Mouse (Mus musculus): ENCODE results near the gene Irgq. TPM values are rescaled to one million over a fixed set of nuclear protein-coding genes. Genes with fewer than 3 reads are reported as not detected.

Irgq gene
- polyA plus RNA-seq, 1 experiment from 2014 or later = 19.2 TPM

DNA sequence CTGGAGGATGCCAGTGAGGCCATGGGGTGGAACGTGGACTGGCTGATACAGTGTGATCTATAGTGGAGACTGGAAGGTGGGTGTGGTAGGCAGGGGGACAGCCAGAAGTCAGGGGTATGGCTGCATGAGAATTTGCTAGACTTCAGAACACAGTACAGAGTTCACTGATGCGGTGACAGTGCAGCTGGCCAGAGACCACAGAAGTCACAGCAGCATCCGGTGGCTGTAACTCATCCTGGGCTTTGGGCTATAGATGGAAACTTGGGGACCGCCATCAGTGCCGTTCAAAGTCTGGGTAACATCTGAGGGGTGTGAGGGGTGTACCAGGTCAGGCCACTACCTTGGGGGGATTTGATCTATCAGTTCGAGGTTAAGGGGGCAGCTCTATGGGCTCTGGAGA is 6.8 kb upstream of the Irgq start:
- no peak overlapping the region for H3K4me3 ChIP-seq (ENCODE audit: low read length)
- H3K27me3 ChIP-seq (replicated peaks; ENCODE audit: control insufficient read depth, insufficient read depth, low read length) = no peaks in the 10 kb centered on the region
- H3K4me1 ChIP-seq (ENCODE audit: control insufficient read depth, insufficient read depth, low read depth, low read length) = no peaks in the 10 kb centered on the region
- H3K9ac ChIP-seq (ENCODE audit: low read depth, low read length) = no peak overlapping the region
- no peak for ATAC-seq
- WGBS = 91% methylated on average over 6 of the region's 6 CpGs
- no peak overlapping the region for H3K27ac ChIP-seq (ENCODE audit: low read depth, low read length)
- no peak overlapping the region for H3K4me2 ChIP-seq (ENCODE audit: low read length)
- no peaks in the 10 kb centered on the region for H3K36me3 ChIP-seq (ENCODE audit: control insufficient read depth, insufficient read depth, low read length)
- H3K9me3 ChIP-seq (ENCODE audit: control insufficient read depth, low read length) = no peaks in the 10 kb centered on the region

DNA sequence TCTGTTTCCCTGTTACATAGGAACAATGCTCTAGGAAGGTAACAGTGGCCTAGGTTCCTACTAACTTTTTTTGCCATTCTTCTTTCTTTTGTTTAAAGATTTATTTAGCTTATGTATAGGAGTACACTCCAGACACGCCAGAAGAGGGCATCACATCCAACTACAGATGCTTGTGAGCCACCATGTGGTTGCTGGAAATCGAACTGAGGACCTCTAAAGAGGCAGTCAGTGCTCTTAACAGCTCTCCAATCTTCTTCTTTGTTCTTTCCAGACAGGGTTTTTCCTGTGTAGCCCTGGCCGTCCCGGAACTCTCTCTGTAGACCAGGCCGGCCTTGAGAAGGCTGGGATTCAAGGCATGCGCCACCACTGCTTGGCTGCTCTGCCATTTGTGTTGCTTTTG is 5.5 kb upstream of the Irgq start:
- no peaks in the 10 kb centered on the region for H3K9me3 ChIP-seq (ENCODE audit: control insufficient read depth, low read length)
- H3K27me3 ChIP-seq (replicated peaks; ENCODE audit: control insufficient read depth, insufficient read depth, low read length) = no peaks in the 10 kb centered on the region
- H3K4me1 ChIP-seq (ENCODE audit: control insufficient read depth, insufficient read depth, low read depth, low read length) = peaks cover 7% of the 10 kb centered on the region
- no peaks in the 10 kb centered on the region for H3K36me3 ChIP-seq (ENCODE audit: control insufficient read depth, insufficient read depth, low read length)
- H3K9ac ChIP-seq (ENCODE audit: low read depth, low read length) = no peak overlapping the region
- H3K4me2 ChIP-seq (ENCODE audit: low read length) = no peak overlapping the region
- H3K27ac ChIP-seq (ENCODE audit: low read depth, low read length) = no peak overlapping the region
- WGBS = 83% methylated on average over 6 of the region's 6 CpGs
- H3K4me3 ChIP-seq (ENCODE audit: low read length) = no peak overlapping the region
- ATAC-seq = no peak

DNA sequence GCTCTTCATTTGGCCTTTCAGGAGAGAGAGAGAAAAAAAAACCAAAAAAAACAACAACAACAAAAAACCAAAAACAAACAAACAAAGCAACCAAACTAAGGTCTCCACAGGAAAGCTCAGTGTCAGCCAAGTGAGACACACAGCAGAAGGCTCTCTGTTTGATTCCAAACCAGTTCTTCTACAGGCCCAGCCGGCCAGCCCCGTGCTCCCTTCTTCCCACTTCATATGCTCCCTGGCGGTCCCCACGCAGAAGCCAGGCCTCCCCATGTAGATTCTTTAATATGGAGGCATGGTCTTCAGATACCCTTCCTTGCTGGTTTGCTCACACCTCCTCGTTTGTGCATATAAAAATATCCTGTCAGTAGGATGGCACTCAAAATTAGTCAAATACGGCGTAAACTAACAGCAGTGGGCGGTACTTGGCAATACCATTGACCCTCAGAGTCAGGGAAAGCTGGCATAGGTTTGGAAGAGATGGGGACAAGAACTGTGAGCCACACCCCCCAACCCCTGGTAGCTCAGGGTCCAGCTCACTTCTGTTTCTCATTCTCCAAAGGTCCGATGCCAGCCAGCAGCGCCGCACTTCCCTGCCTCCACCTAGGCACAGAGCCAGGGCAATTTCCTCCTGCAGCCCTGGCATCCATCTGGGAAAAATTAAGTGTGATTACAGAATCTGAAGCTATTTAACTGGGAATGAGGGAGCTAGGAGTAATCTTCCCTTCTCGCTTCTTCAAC is 4.6 kb upstream of the Irgq start:
- Histone ChIP-seq H3K4me2 (ENCODE audit: low read length) (no peak overlapping the region), H3K36me3 (ENCODE audit: control insufficient read depth, insufficient read depth, low read length) (no peaks in the 10 kb centered on the region), H3K9ac (ENCODE audit: low read depth, low read length) (no peak overlapping the region), H3K27me3 (replicated peaks; ENCODE audit: control insufficient read depth, insufficient read depth, low read length) (no peaks in the 10 kb centered on the region), H3K4me1 (ENCODE audit: control insufficient read depth, insufficient read depth, low read depth, low read length) (peaks cover 7% of the 10 kb centered on the region), H3K4me3 (ENCODE audit: low read length) (no peak overlapping the region), H3K9me3 (ENCODE audit: control insufficient read depth, low read length) (no peaks in the 10 kb centered on the region), H3K27ac (ENCODE audit: low read depth, low read length) (no peak overlapping the region)
- 78% methylated on average over 12 of the region's 12 CpGs for WGBS
- ATAC-seq = no peak

DNA sequence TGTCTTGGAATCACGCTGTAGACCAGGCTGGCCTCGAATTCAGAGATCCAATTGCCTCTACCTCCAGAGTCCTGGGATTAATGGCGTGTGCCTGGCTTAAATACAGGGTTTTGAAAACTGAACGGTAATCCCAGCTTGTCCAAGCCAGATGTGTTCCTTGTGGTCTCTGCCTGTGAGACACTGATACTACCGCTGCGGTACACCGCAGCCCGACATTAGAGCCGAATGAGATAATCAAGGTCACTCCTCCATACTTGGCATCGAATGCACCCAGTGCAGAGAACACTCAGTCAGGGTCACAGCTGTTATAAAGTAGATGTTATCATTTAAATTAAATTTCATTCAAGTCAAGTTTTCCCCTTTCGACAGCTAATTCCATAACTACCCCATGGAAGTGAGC is 1.6 kb upstream of the Irgq start:
- Histone ChIP-seq H3K36me3 (ENCODE audit: control insufficient read depth, insufficient read depth, low read length) (peaks cover 13% of the 10 kb centered on the region), H3K9me3 (ENCODE audit: control insufficient read depth, low read length) (no peaks in the 10 kb centered on the region), H3K9ac (ENCODE audit: low read depth, low read length) (no peak overlapping the region), H3K27me3 (replicated peaks; ENCODE audit: control insufficient read depth, insufficient read depth, low read length) (no peaks in the 10 kb centered on the region), H3K4me3 (ENCODE audit: low read length) (no peak overlapping the region), H3K4me2 (ENCODE audit: low read length) (no peak overlapping the region), H3K4me1 (ENCODE audit: control insufficient read depth, insufficient read depth, low read depth, low read length) (peaks cover 26% of the 10 kb centered on the region), H3K27ac (ENCODE audit: low read depth, low read length) (no peak overlapping the region)
- ATAC-seq = no peak
- WGBS = 94% methylated on average over 11 of the region's 11 CpGs

DNA sequence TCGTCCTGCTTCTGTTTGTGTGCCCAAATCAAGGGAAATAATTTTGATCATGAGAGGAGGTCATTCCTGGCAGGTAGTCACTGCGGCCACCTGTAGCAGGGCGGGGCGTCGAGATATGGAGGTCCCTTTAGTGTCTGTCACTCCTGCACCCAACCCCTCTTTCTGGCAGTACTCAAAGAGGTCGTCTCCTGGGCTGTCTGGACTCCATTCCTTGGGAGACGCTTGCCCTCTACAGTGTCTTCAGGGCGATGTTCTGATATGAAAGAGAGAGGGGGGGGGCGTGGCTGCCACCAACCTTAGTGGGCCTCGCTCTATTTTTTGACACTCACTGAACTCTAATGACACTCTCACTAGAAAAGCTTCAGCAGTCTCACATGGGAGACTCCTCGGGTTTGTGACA is 909 bp upstream of the Irgq start:
- H3K9ac ChIP-seq (ENCODE audit: low read depth, low read length) = peak overlapping the region; percentile 83
- H3K36me3 ChIP-seq (ENCODE audit: control insufficient read depth, insufficient read depth, low read length) = peaks cover 20% of the 10 kb centered on the region
- 68% methylated on average over 10 of the region's 11 CpGs for WGBS
- peak overlapping the region; percentile 89 for H3K4me2 ChIP-seq (ENCODE audit: low read length)
- no peaks in the 10 kb centered on the region for H3K9me3 ChIP-seq (ENCODE audit: control insufficient read depth, low read length)
- H3K4me1 ChIP-seq (ENCODE audit: control insufficient read depth, insufficient read depth, low read depth, low read length) = peaks cover 32% of the 10 kb centered on the region
- no peak for ATAC-seq
- peak overlapping the region; percentile 77 for H3K4me3 ChIP-seq (ENCODE audit: low read length)
- H3K27me3 ChIP-seq (replicated peaks; ENCODE audit: control insufficient read depth, insufficient read depth, low read length) = no peaks in the 10 kb centered on the region
- peak overlapping the region; percentile 93 for H3K27ac ChIP-seq (ENCODE audit: low read depth, low read length)

DNA sequence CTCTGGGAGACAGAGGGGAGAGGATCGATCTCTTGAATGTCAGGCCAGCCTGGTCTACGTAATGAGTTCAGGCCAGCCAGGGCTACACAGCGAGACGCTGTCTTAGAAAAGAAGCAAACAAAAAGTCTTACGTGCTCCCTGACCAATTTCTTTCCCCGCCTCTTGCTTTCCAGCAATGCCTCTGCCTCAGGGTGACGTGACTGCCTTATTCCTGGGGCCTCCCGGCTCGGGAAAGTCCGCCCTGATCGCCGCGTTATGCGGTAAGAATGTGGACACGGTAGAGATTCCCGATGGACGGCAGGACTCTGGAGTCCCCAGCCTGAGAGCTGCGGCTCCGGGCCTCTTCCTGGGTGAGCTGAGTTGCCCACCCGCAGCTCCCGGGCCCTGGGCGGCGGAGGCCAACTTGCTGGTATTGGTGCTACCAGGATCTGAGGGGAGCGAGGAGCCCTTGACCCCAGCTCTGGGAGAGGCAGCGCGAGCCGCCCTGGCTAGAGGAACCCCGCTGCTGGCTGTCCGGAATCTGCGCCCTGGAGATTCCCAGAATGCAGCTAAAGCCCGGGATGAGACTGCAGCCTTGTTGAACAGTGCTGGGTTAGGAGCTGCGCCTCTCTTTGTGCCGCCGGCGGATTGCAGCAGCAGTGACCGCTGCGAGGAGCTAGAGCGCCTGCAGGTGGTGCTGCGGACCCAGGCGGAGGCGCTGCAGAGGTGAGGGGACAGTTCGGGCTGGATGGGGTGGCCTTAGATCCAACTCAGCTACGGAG is 902 bp downstream of the Irgq start:
- Histone ChIP-seq H3K36me3 (ENCODE audit: control insufficient read depth, insufficient read depth, low read length) (peaks cover 29% of the 10 kb centered on the region), H3K9me3 (ENCODE audit: control insufficient read depth, low read length) (no peaks in the 10 kb centered on the region), H3K4me3 (ENCODE audit: low read length) (peak overlapping the region; percentile 77), H3K27ac (ENCODE audit: low read depth, low read length) (peak overlapping the region; percentile 80), H3K4me2 (ENCODE audit: low read length) (peak overlapping the region; percentile 89), H3K9ac (ENCODE audit: low read depth, low read length) (peak overlapping the region; percentile 83), H3K4me1 (ENCODE audit: control insufficient read depth, insufficient read depth, low read depth, low read length) (peaks cover 33% of the 10 kb centered on the region), H3K27me3 (replicated peaks; ENCODE audit: control insufficient read depth, insufficient read depth, low read length) (no peaks in the 10 kb centered on the region)
- WGBS = under 1% methylated on average over 43 of the region's 43 CpGs
- peak; percentile 60 for ATAC-seq

DNA sequence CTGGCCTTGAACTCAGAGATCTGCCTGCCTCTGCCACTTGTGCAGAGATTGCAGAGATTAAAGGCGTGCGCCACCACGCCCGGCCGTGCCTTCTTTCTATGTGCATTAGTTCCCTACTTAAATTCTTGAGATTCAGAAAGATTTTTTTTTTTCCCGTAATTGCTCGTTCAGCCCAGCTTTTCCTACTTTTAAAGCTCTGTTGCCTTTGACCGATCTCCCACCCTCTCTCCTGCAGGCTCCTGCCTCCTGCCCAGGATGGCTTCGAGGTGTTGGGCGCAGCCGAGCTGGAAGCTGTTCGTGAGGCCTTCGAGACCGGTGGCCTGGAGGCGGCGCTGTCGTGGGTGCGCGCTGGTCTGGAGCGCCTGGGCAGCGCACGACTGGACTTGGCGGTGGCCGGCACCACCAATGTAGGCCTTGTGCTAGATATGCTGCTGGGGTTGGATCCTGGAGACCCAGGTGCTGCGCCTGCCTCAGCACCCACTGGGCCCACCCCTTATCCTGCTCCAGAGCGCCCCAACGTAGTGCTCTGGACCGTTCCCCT is 2.6 kb downstream of the Irgq start:
- no peak for ATAC-seq
- H3K4me3 ChIP-seq (ENCODE audit: low read length) = no peak overlapping the region
- 65% methylated on average over 27 of the region's 28 CpGs for whole genome bisulfite sequencing
- H3K4me1 ChIP-seq (ENCODE audit: control insufficient read depth, insufficient read depth, low read depth, low read length) = peaks cover 33% of the 10 kb centered on the region
- H3K9ac ChIP-seq (ENCODE audit: low read depth, low read length) = no peak overlapping the region
- no peaks in the 10 kb centered on the region for H3K27me3 ChIP-seq (replicated peaks; ENCODE audit: control insufficient read depth, insufficient read depth, low read length)
- H3K27ac ChIP-seq (ENCODE audit: low read depth, low read length) = no peak overlapping the region
- H3K36me3 ChIP-seq (ENCODE audit: control insufficient read depth, insufficient read depth, low read length) = peaks cover 29% of the 10 kb centered on the region
- no peaks in the 10 kb centered on the region for H3K9me3 ChIP-seq (ENCODE audit: control insufficient read depth, low read length)
- no peak overlapping the region for H3K4me2 ChIP-seq (ENCODE audit: low read length)

DNA sequence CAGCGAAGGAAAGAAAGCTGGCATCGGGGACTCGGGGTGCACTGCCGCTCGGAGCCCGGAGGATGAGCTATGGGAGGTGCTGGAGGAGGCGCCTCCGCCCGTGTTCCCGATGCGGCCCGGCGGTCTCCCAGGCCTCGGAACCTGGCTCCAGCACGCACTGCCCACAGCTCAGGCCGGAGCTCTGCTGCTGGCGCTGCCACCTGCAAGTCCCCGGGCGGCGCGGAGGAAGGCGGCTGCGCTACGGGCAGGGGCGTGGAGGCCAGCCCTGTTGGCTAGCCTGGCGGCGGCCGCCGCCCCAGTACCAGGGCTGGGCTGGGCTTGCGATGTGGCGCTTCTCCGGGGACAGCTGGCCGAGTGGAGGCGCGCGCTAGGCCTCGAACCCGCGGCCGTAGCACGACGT is 3.3 kb downstream of the Irgq start:
- Histone ChIP-seq H3K27ac (ENCODE audit: low read depth, low read length) (no peak overlapping the region), H3K9ac (ENCODE audit: low read depth, low read length) (peak overlapping the region; percentile 43; the same call in 1 of the 2 replicates), H3K9me3 (ENCODE audit: control insufficient read depth, low read length) (no peaks in the 10 kb centered on the region), H3K27me3 (replicated peaks; ENCODE audit: control insufficient read depth, insufficient read depth, low read length) (no peaks in the 10 kb centered on the region), H3K4me1 (ENCODE audit: control insufficient read depth, insufficient read depth, low read depth, low read length) (peaks cover 33% of the 10 kb centered on the region), H3K36me3 (ENCODE audit: control insufficient read depth, insufficient read depth, low read length) (peaks cover 29% of the 10 kb centered on the region), H3K4me2 (ENCODE audit: low read length) (peak overlapping the region; percentile 37), H3K4me3 (ENCODE audit: low read length) (peak overlapping the region; percentile 8)
- 28% methylated on average over 42 of the region's 42 CpGs for WGBS
- no peak for ATAC-seq

DNA sequence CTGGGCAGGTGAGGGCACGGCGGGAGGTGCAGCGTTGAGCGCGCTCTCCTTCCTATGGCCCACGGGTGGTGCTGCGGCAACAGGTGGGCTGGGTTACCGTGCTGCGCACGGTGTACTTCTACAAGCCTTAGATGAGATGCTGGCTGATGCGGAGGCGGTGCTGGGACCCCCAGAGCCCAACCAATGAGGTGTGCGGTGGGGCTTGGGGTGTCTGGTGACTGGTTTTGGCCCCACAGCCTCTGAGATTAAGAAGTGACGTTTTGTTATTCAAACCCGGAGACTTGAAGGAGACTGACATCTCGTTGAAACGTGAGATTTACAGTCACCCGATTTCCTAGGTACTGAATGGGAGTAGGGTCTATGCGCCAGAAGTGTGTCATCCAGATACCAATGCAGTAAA is 3.8 kb downstream of the Irgq start:
- Histone ChIP-seq H3K36me3 (ENCODE audit: control insufficient read depth, insufficient read depth, low read length) (peaks cover 29% of the 10 kb centered on the region), H3K27me3 (replicated peaks; ENCODE audit: control insufficient read depth, insufficient read depth, low read length) (no peaks in the 10 kb centered on the region), H3K4me3 (ENCODE audit: low read length) (peak overlapping the region; percentile 8), H3K9ac (ENCODE audit: low read depth, low read length) (peak overlapping the region; percentile 43; the same call in 1 of the 2 replicates), H3K4me1 (ENCODE audit: control insufficient read depth, insufficient read depth, low read depth, low read length) (peaks cover 31% of the 10 kb centered on the region), H3K4me2 (ENCODE audit: low read length) (peak overlapping the region; percentile 37), H3K27ac (ENCODE audit: low read depth, low read length) (no peak overlapping the region), H3K9me3 (ENCODE audit: control insufficient read depth, low read length) (no peaks in the 10 kb centered on the region)
- no peak for ATAC-seq
- WGBS = 34% methylated on average over 19 of the region's 19 CpGs
